Mouse (Mus musculus) adipocyte (in vitro differentiated cells): ENCODE measurements around the gene Aldh2.
"Not testable (repeated sequence)": the region's sequence is repeated elsewhere in the genome, so short reads cannot be mapped to it uniquely, and the experiment has no call there.

ENCODE experiments used
- DNase-seq: peaks from one replicate; pipeline ENCODE4 v3.0.0-alpha.2; 2016; ENCODE audit warnings: low spot score

The Aldh2 gene

GRCm38 (mm10) chr5:121546530-121546895, 47.1 kb downstream of the Aldh2 start:
- DNase-seq, result peak; percentile 74

- peak; percentile 96 for DNase-seq
Observed at GRCm38 (mm10) chr5:121545793-121546529, 47.7 kb downstream of the Aldh2 start, which contains the start of gene Mapkapk5. Gene Mapkapk5, minus strand, starts transcription at chr5:121545905.

GRCm38 (mm10) chr5:121544910-121545792, 48.5 kb downstream of the Aldh2 start, which contains the start of the genes Adam1a and Gm42878:
Gene Adam1a, minus strand, starts transcription at chr5:121545482.
Gene Gm42878, minus strand, starts transcription at chr5:121545482.
- DNase-seq, result peak; percentile 38

- DNase-seq, result no peak
Observed at GRCm38 (mm10) chr5:121543370-121543769, 50.3 kb downstream of the Aldh2 start.

GRCm38 (mm10) chr5:121541235-121541634, 52.4 kb downstream of the Aldh2 start:
- no peak for DNase-seq

- DNase-seq, result no peak
Observed at GRCm38 (mm10) chr5:121540066-121540465, 53.6 kb downstream of the Aldh2 start.

GRCm38 (mm10) chr5:121537588-121537987, 56.0 kb downstream of the Aldh2 start:
- DNase-seq, result no peak

- DNase-seq, result no peak
Observed at GRCm38 (mm10) chr5:121536921-121537555, 56.6 kb downstream of the Aldh2 start.

- DNase-seq, result no peak
Observed at GRCm38 (mm10) chr5:121535116-121535515, 58.5 kb downstream of the Aldh2 start.

- DNase-seq, result no peak
Observed at GRCm38 (mm10) chr5:121534521-121534920, 59.1 kb downstream of the Aldh2 start.

- no peak for DNase-seq
Observed at GRCm38 (mm10) chr5:121526961-121527360, 66.7 kb downstream of the Aldh2 start.

GRCm38 (mm10) chr5:121526526-121526925, 67.1 kb downstream of the Aldh2 start:
- DNase-seq, result no peak

GRCm38 (mm10) chr5:121525774-121526450, 67.7 kb downstream of the Aldh2 start:
- DNase-seq, result no peak

GRCm38 (mm10) chr5:121519758-121520157, 73.9 kb downstream of the Aldh2 start:
- not testable (repeated sequence) for DNase-seq

- DNase-seq, result no peak
Observed at GRCm38 (mm10) chr5:121518983-121519382, 74.6 kb downstream of the Aldh2 start.
